Mouse (Mus musculus): ENCODE data around the gene Gapdh. TPM values are rescaled to one million over a fixed set of nuclear protein-coding genes. Genes with fewer than 3 reads are reported as not detected.

The Gapdh gene
- polyA plus RNA-seq (2015; fragmentation: Nextera tagmentation; extraction: Ambion mirVana) = 1,389 and 1,453 TPM in 2 replicates

GRCm38 (mm10) chr6:125166051-125166751 lies at the start of gene Gapdh:
Gene Gapdh (minus strand): TSS chr6:125166467.
- ATAC-seq (replicated peaks) = peak; percentile 7
- WGBS = 2% methylated on average over 18 of the region's 18 CpGs
- peak within 1 kb of the TSS; percentile 90 for H3K9ac ChIP-seq
- H3K9me3 ChIP-seq = no peaks in the 10 kb centered on the region
- H3K4me2 ChIP-seq = peak within 1 kb of the TSS; percentile 89
- H3K27ac ChIP-seq = peak within 1 kb of the TSS; percentile 92
- H3K27me3 ChIP-seq (replicated peaks) = no peaks in the 10 kb centered on the region
- peak within 1 kb of the TSS; percentile 94 for H3K4me3 ChIP-seq
- peaks cover 42% of the 10 kb centered on the region for H3K4me1 ChIP-seq
- peaks cover 30% of the 10 kb centered on the region for H3K36me3 ChIP-seq (replicated peaks)

- Histone ChIP-seq H3K27ac (peak within 1 kb of the TSS; percentile 81), H3K27me3 (replicated peaks) (peaks cover 20% of the 10 kb centered on the region), H3K4me3 (peak within 1 kb of the TSS; percentile 73), H3K9me3 (no peaks in the 10 kb centered on the region), H3K4me2 (peak within 1 kb of the TSS; percentile 90), H3K36me3 (replicated peaks) (no peaks in the 10 kb centered on the region), H3K4me1 (peaks cover 8% of the 10 kb centered on the region), H3K9ac (peak within 1 kb of the TSS; percentile 80)
- WGBS = under 1% methylated on average over 48 of the region's 48 CpGs
- ATAC-seq (replicated peaks) = peak; percentile 98
These were observed 49.1 kb upstream of the Gapdh start, which contains the start of gene Vamp1 for GRCm38 (mm10) chr6:125215148-125215954. Gene Vamp1 (plus strand): TSS chr6:125215551.

GRCm38 (mm10) chr6:125213715-125214114 lies 47.4 kb upstream of the Gapdh start:
- H3K9me3 ChIP-seq = no peaks in the 10 kb centered on the region
- 81% methylated on average over 6 of the region's 6 CpGs for WGBS
- no peak overlapping the region for H3K4me2 ChIP-seq
- no peak overlapping the region for H3K27ac ChIP-seq
- ATAC-seq (replicated peaks) = no peak
- no peaks in the 10 kb centered on the region for H3K36me3 ChIP-seq (replicated peaks)
- peaks cover 20% of the 10 kb centered on the region for H3K27me3 ChIP-seq (replicated peaks)
- peaks cover 8% of the 10 kb centered on the region for H3K4me1 ChIP-seq
- H3K9ac ChIP-seq = no peak overlapping the region
- H3K4me3 ChIP-seq = no peak overlapping the region

GRCm38 (mm10) chr6:125213129-125213528 lies 46.9 kb upstream of the Gapdh start:
- H3K27ac ChIP-seq = no peak overlapping the region
- H3K4me3 ChIP-seq = no peak overlapping the region
- H3K9ac ChIP-seq = no peak overlapping the region
- no peaks in the 10 kb centered on the region for H3K36me3 ChIP-seq (replicated peaks)
- H3K27me3 ChIP-seq (replicated peaks) = peaks cover 20% of the 10 kb centered on the region
- peaks cover 8% of the 10 kb centered on the region for H3K4me1 ChIP-seq
- no peaks in the 10 kb centered on the region for H3K9me3 ChIP-seq
- WGBS = 64% methylated on average over 6 of the region's 6 CpGs
- no peak for ATAC-seq (replicated peaks)
- H3K4me2 ChIP-seq = no peak overlapping the region

GRCm38 (mm10) chr6:125212621-125213020 lies 46.4 kb upstream of the Gapdh start:
- H3K4me2 ChIP-seq = no peak overlapping the region
- no peak overlapping the region for H3K4me3 ChIP-seq
- H3K9ac ChIP-seq = no peak overlapping the region
- H3K27me3 ChIP-seq (replicated peaks) = peaks cover 20% of the 10 kb centered on the region
- H3K36me3 ChIP-seq (replicated peaks) = no peaks in the 10 kb centered on the region
- no peak for ATAC-seq (replicated peaks)
- H3K4me1 ChIP-seq = peaks cover 8% of the 10 kb centered on the region
- H3K27ac ChIP-seq = no peak overlapping the region
- no peaks in the 10 kb centered on the region for H3K9me3 ChIP-seq
- WGBS = 51% methylated on average over 2 of the region's 2 CpGs

- Histone ChIP-seq H3K4me3 (no peak overlapping the region), H3K4me1 (no peaks in the 10 kb centered on the region), H3K9ac (no peak overlapping the region), H3K4me2 (no peak overlapping the region), H3K9me3 (no peaks in the 10 kb centered on the region), H3K36me3 (replicated peaks) (no peaks in the 10 kb centered on the region), H3K27me3 (replicated peaks) (peaks cover 20% of the 10 kb centered on the region), H3K27ac (no peak overlapping the region)
- WGBS = 88% methylated on average over 1 of the region's 1 CpGs
- no peak for ATAC-seq (replicated peaks)
These were observed 44.2 kb upstream of the Gapdh start for GRCm38 (mm10) chr6:125210436-125210835.

- Histone ChIP-seq H3K9ac (no peak overlapping the region), H3K4me1 (peaks cover 16% of the 10 kb centered on the region), H3K36me3 (replicated peaks) (0 out of 2 replicates have a peak, but pooled peaks cover 5% of the 10 kb centered on the region), H3K4me3 (no peak overlapping the region), H3K9me3 (no peaks in the 10 kb centered on the region), H3K27me3 (replicated peaks) (no peaks in the 10 kb centered on the region), H3K27ac (no peak overlapping the region), H3K4me2 (no peak overlapping the region)
- WGBS = 90% methylated on average over 5 of the region's 5 CpGs
- ATAC-seq (replicated peaks) = no peak
These were observed 30.9 kb upstream of the Gapdh start for GRCm38 (mm10) chr6:125197166-125197565.

- 0 out of 2 replicates have a peak, but pooled peaks cover 5% of the 10 kb centered on the region for H3K36me3 ChIP-seq (replicated peaks)
- H3K27me3 ChIP-seq (replicated peaks) = no peaks in the 10 kb centered on the region
- H3K27ac ChIP-seq = no peak overlapping the region
- peaks cover 16% of the 10 kb centered on the region for H3K4me1 ChIP-seq
- no peak overlapping the region for H3K4me2 ChIP-seq
- no peak overlapping the region for H3K4me3 ChIP-seq
- H3K9ac ChIP-seq = no peak overlapping the region
- WGBS = 40% methylated on average over 3 of the region's 3 CpGs
- no peak for ATAC-seq (replicated peaks)
- no peaks in the 10 kb centered on the region for H3K9me3 ChIP-seq
These were observed 30.0 kb upstream of the Gapdh start for GRCm38 (mm10) chr6:125196301-125196700.

GRCm38 (mm10) chr6:125195541-125196075 lies 29.3 kb upstream of the Gapdh start:
- Histone ChIP-seq H3K4me1 (peaks cover 20% of the 10 kb centered on the region), H3K4me3 (no peak overlapping the region), H3K27ac (no peak overlapping the region), H3K9me3 (no peaks in the 10 kb centered on the region), H3K27me3 (replicated peaks) (no peaks in the 10 kb centered on the region), H3K36me3 (replicated peaks) (0 out of 2 replicates have a peak, but pooled peaks cover 5% of the 10 kb centered on the region), H3K4me2 (no peak overlapping the region), H3K9ac (no peak overlapping the region)
- no peak for ATAC-seq (replicated peaks)
- WGBS = 23% methylated on average over 1 of the region's 1 CpGs

- 0 out of 2 replicates have a peak, but pooled peaks cover 5% of the 10 kb centered on the region for H3K36me3 ChIP-seq (replicated peaks)
- WGBS = 85% methylated on average over 7 of the region's 7 CpGs
- H3K9me3 ChIP-seq = no peaks in the 10 kb centered on the region
- peaks cover 25% of the 10 kb centered on the region for H3K4me1 ChIP-seq
- H3K4me3 ChIP-seq = no peak overlapping the region
- no peak overlapping the region for H3K9ac ChIP-seq
- no peaks in the 10 kb centered on the region for H3K27me3 ChIP-seq (replicated peaks)
- H3K4me2 ChIP-seq = no peak overlapping the region
- H3K27ac ChIP-seq = no peak overlapping the region
- no peak for ATAC-seq (replicated peaks)
These were observed 27.1 kb upstream of the Gapdh start for GRCm38 (mm10) chr6:125193390-125193789.

GRCm38 (mm10) chr6:125192841-125193240 lies 26.6 kb upstream of the Gapdh start:
- Histone ChIP-seq H3K4me2 (peak overlapping the region; percentile 69), H3K9me3 (no peaks in the 10 kb centered on the region), H3K27me3 (replicated peaks) (no peaks in the 10 kb centered on the region), H3K27ac (peak overlapping the region; percentile 96), H3K36me3 (replicated peaks) (0 out of 2 replicates have a peak, but pooled peaks cover 5% of the 10 kb centered on the region), H3K4me3 (peak overlapping the region; percentile 56), H3K4me1 (peaks cover 25% of the 10 kb centered on the region), H3K9ac (peak overlapping the region; percentile 60)
- no peak for ATAC-seq (replicated peaks)
- WGBS = 49% methylated on average over 5 of the region's 5 CpGs

Measured in midbrain, embryonic 15.5 days (tissue).